Mouse (Mus musculus): ENCODE results near the gene Irx5. TPM values are rescaled to one million over a fixed set of nuclear protein-coding genes. Genes with fewer than 3 reads are reported as not detected.

Gene Irx5
- polyA plus RNA-seq, 1 experiment: 0.06 TPM

- 76% methylated on average over 7 of the region's 7 CpGs for WGBS
Observed at GRCm38 (mm10) chr8:92420666-92421065, 63.2 kb downstream of the Irx5 start.

More at GRCm38 (mm10) chr8:92420666-92421065, 63.2 kb downstream of the Irx5 start:
- DNase-seq (ENCODE audit: low read depth, low spot score): no peak
